Mouse (Mus musculus) urinary bladder, postnatal 0 days (tissue): ENCODE results near the gene Stk36. TPM values are rescaled to one million over a fixed set of nuclear protein-coding genes. Genes with fewer than 3 reads are reported as not detected.

Experiments
- microRNA-seq: library from miRNA; unstranded; fragments of <30 nt; microRNA quantifications from one replicate; pipeline ENCODE4, GENCODE M21; 2016
- polyA plus RNA-seq: library from polyadenylated mRNA; unstranded; fragments of >200 nt; fragmentation: Nextera tagmentation; extraction: Ambion mirVana; gene quantifications from 2 replicates; pipeline ENCODE4 v1.2.1, GENCODE M21; 2015

Stk36 gene
- 0.79 and 1.7 TPM in 2 replicates for polyA plus RNA-seq

GRCm38 (mm10) chr1:74601267-74601962 lies at the start of gene Stk36, which contains the start of gene Rnf25:
Gene Stk36, plus strand, starts transcription at chr1:74601445.
Gene Rnf25, minus strand, starts transcription at chr1:74601397.

GRCm38 (mm10) chr1:74587773-74588445 lies 13.3 kb upstream of the Stk36 start, which contains the start of the genes Zfp142 and Bcs1l:
Gene Zfp142, minus strand, starts transcription at chr1:74588246.
Gene Bcs1l, plus strand, starts transcription at chr1:74588289.

GRCm38 (mm10) chr1:74661448-74662195 lies 60.4 kb downstream of the Stk36 start, which contains the start of gene Ttll4:
Gene Ttll4, plus strand, starts transcription at chr1:74661745.

Small RNA genes within 50 kb of the gene (microRNA-seq; reads per million reads assigned to microRNA genes)
- not detected for gene Gm25035

Other genes with a start within 250 kb of the Stk36 start
- 0.88 and 1.0 TPM in 2 replicates for gene Catip, start 239.3 kb upstream of the Stk36 start, polyA plus RNA-seq
- gene Slc11a1, start 226.2 kb upstream of the Stk36 start, polyA plus RNA-seq, result 5.6 and 31.7 TPM in 2 replicates
- gene Ctdsp1, start 209.9 kb upstream of the Stk36 start, polyA plus RNA-seq, result 59.2 and 61.2 TPM in 2 replicates
- gene Vil1, start 192.1 kb upstream of the Stk36 start, polyA plus RNA-seq, result 0.16 and 0.36 TPM in 2 replicates
- 23.4 and 27.1 TPM in 2 replicates for gene Cnot9, start 95.4 kb upstream of the Stk36 start, polyA plus RNA-seq
- gene Plcd4, start 58.6 kb upstream of the Stk36 start, polyA plus RNA-seq, result 0.53 and 0.79 TPM in 2 replicates
- gene Usp37, start 57.2 kb upstream of the Stk36 start, polyA plus RNA-seq, result 9.4 and 9.5 TPM in 2 replicates
- 2.9 and 3.3 TPM in 2 replicates for gene Zfp142, start 13.2 kb upstream of the Stk36 start, polyA plus RNA-seq
- gene Bcs1l, start 13.2 kb upstream of the Stk36 start, polyA plus RNA-seq, result 8.8 and 9.8 TPM in 2 replicates
- gene Rnf25, start within 50 bp of the Stk36 start, polyA plus RNA-seq, result 19.0 and 20.6 TPM in 2 replicates
- 3.6 and 3.7 TPM in 2 replicates for gene Ttll4, start 60.3 kb downstream of the Stk36 start, polyA plus RNA-seq
- gene Cyp27a1, start 112.1 kb downstream of the Stk36 start, polyA plus RNA-seq, result 8.5 and 10.7 TPM in 2 replicates
- gene Prkag3, start 147.8 kb downstream of the Stk36 start, polyA plus RNA-seq, result 0.41 and 0.58 TPM in 2 replicates
- gene Wnt6, start 170.4 kb downstream of the Stk36 start, polyA plus RNA-seq, result 8.4 and 8.6 TPM in 2 replicates
- 7.4 and 9.2 TPM in 2 replicates for gene Wnt10a, start 190.1 kb downstream of the Stk36 start, polyA plus RNA-seq